Mouse (Mus musculus) forebrain, postnatal 0 days (tissue): ENCODE results near the gene Pex26. TPM values are rescaled to one million over a fixed set of nuclear protein-coding genes. Genes with fewer than 3 reads are reported as not detected.

ENCODE experiments used
- ATAC-seq: fragments of 200-750 bp; cut with Nextera tagmentation; 2 replicates; pipeline ENCODE4 v1.8.0; 2017; ENCODE audit warnings: mild to moderate bottlenecking, moderate library complexity
- DNase-seq: peaks from one replicate; pipeline ENCODE4 v3.0.0-alpha.2; 2015
- H3K27ac ChIP-seq: fragments of 300-500 bp; sonication (generic); 2 replicates; pipeline ENCODE4 v1.5.1; 2014; ENCODE audit warnings: low read depth, mild to moderate bottlenecking, antibody characterized with exemption, low read length, moderate library complexity, mixed read lengths
- H3K27me3 ChIP-seq: fragments of 300-500 bp; sonication (generic); 2 replicates; pipeline ENCODE4 v1.6.1; 2014; ENCODE audit warnings: mild to moderate bottlenecking, low read length, mixed read lengths; ENCODE audit not compliant: insufficient read depth
- H3K36me3 ChIP-seq: fragments of 300-500 bp; sonication (generic); 2 replicates; pipeline ENCODE4 v1.6.1; 2014; ENCODE audit warnings: mild to moderate bottlenecking, moderate library complexity; ENCODE audit not compliant: insufficient read depth
- H3K4me1 ChIP-seq: fragments of 300-500 bp; sonication (generic); 2 replicates; pipeline ENCODE4 v1.6.1; 2014; ENCODE audit warnings: antibody characterized with exemption; ENCODE audit not compliant: insufficient read depth
- H3K4me2 ChIP-seq: fragments of 300-500 bp; sonication (generic); 2 replicates; pipeline ENCODE4 v1.6.1; 2014; ENCODE audit warnings: low read depth, mild to moderate bottlenecking, moderate library complexity
- H3K4me3 ChIP-seq: fragments of 300-500 bp; sonication (generic); 2 replicates; pipeline ENCODE4 v1.5.1; 2014; ENCODE audit warnings: low read depth, low read length, mixed read lengths
- H3K9ac ChIP-seq: fragments of 300-500 bp; sonication (generic); 2 replicates; pipeline ENCODE4 v1.6.1; 2014; ENCODE audit warnings: mild to moderate bottlenecking
- H3K9me3 ChIP-seq: fragments of 300-500 bp; sonication (generic); 2 replicates; pipeline ENCODE4 v1.6.1; 2016; ENCODE audit warnings: low read length
- CTCF ChIP-seq: sonication (generic); IDR thresholded peaks from 2 replicates; pipeline ENCODE4 v1.5.1; 2016; ENCODE audit warnings: antibody characterized with exemption, control low read depth, low read depth
- WGBS: fragments of 180-500 bp; shearing (Covaris S2); extraction: QIAGEN DNeasy Blood & Tissue Kit; methylation state at CpG from one replicate; pipeline ENCODE4 v1.1.7; 2014; 5-methylcytosine and 5-hydroxymethylcytosine counted together
- polyA plus RNA-seq: library from polyadenylated mRNA; unstranded; fragments of >200 nt; fragmentation: Nextera tagmentation; extraction: Ambion mirVana; gene quantifications from 2 replicates; pipeline ENCODE4 v1.2.1, GENCODE M21; 2015
- total RNA-seq: library from RNA; depleted of rRNA; stranded (reverse); fragments of >200 nt; gene quantifications from 2 replicates; pipeline ENCODE4 v1.2.3, GENCODE M21; 2014

Pex26 gene
- total and polyA plus RNA-seq, 2 experiments from 2014 or later, result 12.3 to 31.0 TPM

GRCm38 (mm10) chr6:121143439-121143838, 40.0 kb upstream of the Pex26 start:
- Histone ChIP-seq H3K9ac (no peak overlapping the region), H3K36me3 (no peaks in the 10 kb centered on the region), H3K4me2 (no peak overlapping the region), H3K4me1 (no peaks in the 10 kb centered on the region), H3K27me3 (no peaks in the 10 kb centered on the region), H3K9me3 (no peaks in the 10 kb centered on the region), H3K4me3 (no peak overlapping the region), H3K27ac (no peak overlapping the region)
- ATAC-seq (no peak), DNase-seq (no peak)
- 80% methylated on average over 8 of the region's 8 CpGs for WGBS
- TF ChIP-seq CTCF, result no peak

- ATAC-seq (peak; percentile 55; the same call in 1 of the 2 replicates), DNase-seq (peak; percentile 31)
- H3K4me1 ChIP-seq, result no peaks in the 10 kb centered on the region
- H3K4me3 ChIP-seq, result no peak overlapping the region
- H3K4me2 ChIP-seq, result no peak overlapping the region
- H3K27ac ChIP-seq, result no peak overlapping the region
- TF ChIP-seq CTCF, result no peak
- 55% methylated on average over 4 of the region's 4 CpGs for WGBS
- H3K36me3 ChIP-seq, result no peaks in the 10 kb centered on the region
- no peak overlapping the region for H3K9ac ChIP-seq
- no peaks in the 10 kb centered on the region for H3K9me3 ChIP-seq
- H3K27me3 ChIP-seq, result no peaks in the 10 kb centered on the region
These were observed 39.4 kb upstream of the Pex26 start for GRCm38 (mm10) chr6:121144066-121144465.

DNA sequence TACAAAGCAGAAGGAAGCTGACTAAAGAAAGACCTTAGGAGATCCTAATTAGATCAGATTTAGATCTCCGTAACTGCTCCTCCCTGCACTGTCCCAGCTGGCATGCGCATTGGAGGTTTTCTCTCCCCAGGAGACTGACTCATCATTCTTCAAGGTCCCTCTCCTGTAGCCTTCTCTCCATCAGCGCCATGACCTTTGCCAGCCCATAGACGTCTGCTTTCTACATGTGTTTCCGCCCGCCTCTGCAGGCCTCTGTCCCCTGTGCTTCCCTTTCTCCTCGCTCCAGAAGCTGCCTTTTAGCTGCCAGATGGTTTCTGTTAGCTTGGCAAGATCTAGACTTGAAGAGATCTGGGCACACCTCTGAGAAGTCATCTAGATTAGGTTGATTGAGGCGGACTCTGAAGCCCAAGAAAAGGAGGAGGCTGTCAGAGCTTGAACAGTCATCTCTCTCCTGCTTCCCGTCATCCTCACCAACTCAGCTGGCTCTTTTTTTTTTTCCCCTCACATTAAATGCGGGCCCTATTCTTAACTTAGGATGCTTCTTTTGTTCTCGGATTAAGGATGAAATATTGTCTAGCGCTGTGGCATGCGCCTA, 38.4 kb upstream of the Pex26 start:
- no peak overlapping the region for H3K9ac ChIP-seq
- no peak overlapping the region for H3K27ac ChIP-seq
- no peak overlapping the region for H3K4me3 ChIP-seq
- no peak overlapping the region for H3K4me2 ChIP-seq
- DNase-seq (no peak), ATAC-seq (peak; percentile 25; the same call in 1 of the 2 replicates)
- H3K27me3 ChIP-seq, result no peaks in the 10 kb centered on the region
- WGBS, result 56% methylated on average over 13 of the region's 13 CpGs
- H3K9me3 ChIP-seq, result no peaks in the 10 kb centered on the region
- no peaks in the 10 kb centered on the region for H3K36me3 ChIP-seq
- TF ChIP-seq CTCF, result no peak
- H3K4me1 ChIP-seq, result no peaks in the 10 kb centered on the region

DNA sequence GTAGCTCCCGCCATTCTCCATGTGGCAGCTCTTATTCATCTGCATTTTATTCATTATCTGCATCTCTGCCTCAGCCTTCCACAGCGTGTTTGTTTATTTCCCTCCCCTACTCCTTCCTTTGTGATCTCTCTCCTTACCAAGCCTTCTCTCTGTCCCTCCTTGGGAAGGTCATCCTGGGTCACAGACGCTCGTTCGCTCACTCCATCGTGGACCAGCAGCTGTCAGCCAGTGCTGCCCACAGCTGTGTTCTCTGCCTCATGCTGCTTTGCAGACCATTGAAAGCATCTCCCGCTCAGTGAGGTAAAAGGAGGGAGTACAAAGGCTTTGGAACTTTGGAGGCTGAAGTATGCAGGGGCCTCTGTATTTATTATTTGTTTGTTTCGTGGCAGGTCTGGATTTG, 37.6 kb upstream of the Pex26 start:
- Histone ChIP-seq H3K4me3 (no peak overlapping the region), H3K9ac (no peak overlapping the region), H3K27me3 (no peaks in the 10 kb centered on the region), H3K27ac (no peak overlapping the region), H3K4me1 (no peaks in the 10 kb centered on the region), H3K9me3 (no peaks in the 10 kb centered on the region), H3K36me3 (no peaks in the 10 kb centered on the region), H3K4me2 (no peak overlapping the region)
- no peak for TF ChIP-seq CTCF
- WGBS, result 46% methylated on average over 8 of the region's 8 CpGs
- ATAC-seq (no peak), DNase-seq (no peak)

DNA sequence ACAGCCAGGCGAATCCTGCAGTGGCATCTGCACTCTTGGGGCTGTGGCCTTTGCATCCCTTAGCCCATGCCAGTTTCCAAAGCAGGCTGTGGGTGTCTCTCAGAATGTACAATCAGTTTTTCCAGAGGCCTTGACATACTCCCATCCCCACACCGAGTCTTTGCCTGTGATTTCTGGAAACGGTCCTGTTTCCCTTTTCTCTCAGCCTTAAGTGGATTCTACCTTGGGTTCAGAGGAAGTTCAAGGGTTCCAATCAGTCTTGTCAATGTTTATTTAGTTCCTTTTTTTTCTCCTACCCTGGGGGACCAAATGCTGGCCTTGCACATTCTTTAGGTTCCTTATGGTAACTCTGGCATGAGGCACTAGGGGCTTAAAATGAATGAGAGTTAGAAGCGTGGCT, 36.7 kb upstream of the Pex26 start:
- H3K9ac ChIP-seq, result no peak overlapping the region
- no peak overlapping the region for H3K4me3 ChIP-seq
- no peaks in the 10 kb centered on the region for H3K27me3 ChIP-seq
- H3K27ac ChIP-seq, result no peak overlapping the region
- ATAC-seq (no peak), DNase-seq (no peak)
- WGBS, result 57% methylated on average over 4 of the region's 4 CpGs
- no peaks in the 10 kb centered on the region for H3K4me1 ChIP-seq
- H3K4me2 ChIP-seq, result no peak overlapping the region
- no peaks in the 10 kb centered on the region for H3K36me3 ChIP-seq
- H3K9me3 ChIP-seq, result no peaks in the 10 kb centered on the region
- TF ChIP-seq CTCF, result no peak

DNA sequence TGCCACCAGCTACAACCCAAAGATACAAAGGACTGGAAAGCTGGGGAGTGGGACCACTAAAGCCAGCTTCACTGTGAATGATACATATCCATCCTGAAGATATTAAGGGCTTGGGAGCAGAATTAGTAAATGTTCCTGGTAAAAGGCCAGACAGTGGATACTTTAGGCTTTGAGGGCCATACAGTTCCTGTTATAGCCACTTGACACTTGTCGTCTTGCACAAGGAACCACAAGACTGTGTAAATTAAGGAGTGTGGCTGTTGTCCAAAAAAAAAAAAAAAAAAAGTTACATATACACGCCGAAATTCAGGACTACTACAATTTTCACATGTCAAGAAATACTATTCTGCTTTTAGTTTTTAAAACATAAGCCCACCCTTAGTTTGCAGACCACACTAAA, 35.1 kb upstream of the Pex26 start:
- DNase-seq (no peak), ATAC-seq (no peak)
- no peaks in the 10 kb centered on the region for H3K4me1 ChIP-seq

GRCm38 (mm10) chr6:121149420-121149819, 34.0 kb upstream of the Pex26 start:
- no peak overlapping the region for H3K27ac ChIP-seq
- no peaks in the 10 kb centered on the region for H3K27me3 ChIP-seq
- DNase-seq (no peak), ATAC-seq (no peak)
- H3K4me1 ChIP-seq, result no peaks in the 10 kb centered on the region
- no peak overlapping the region for H3K4me2 ChIP-seq
- H3K4me3 ChIP-seq, result no peak overlapping the region
- no peaks in the 10 kb centered on the region for H3K9me3 ChIP-seq
- 90% methylated on average over 3 of the region's 3 CpGs for whole genome bisulfite sequencing
- no peaks in the 10 kb centered on the region for H3K36me3 ChIP-seq
- H3K9ac ChIP-seq, result no peak overlapping the region
- no peak for TF ChIP-seq CTCF

More for the DNA sequence above, 35.1 kb upstream of the Pex26 start:
- no peaks in the 10 kb centered on the region for H3K36me3 ChIP-seq
- H3K27me3 ChIP-seq, result no peaks in the 10 kb centered on the region
- WGBS, result 51% methylated on average over 3 of the region's 3 CpGs
- no peak overlapping the region for H3K4me2 ChIP-seq
- no peaks in the 10 kb centered on the region for H3K9me3 ChIP-seq
- no peak overlapping the region for H3K9ac ChIP-seq
- no peak overlapping the region for H3K4me3 ChIP-seq
- TF ChIP-seq CTCF, result no peak
- no peak overlapping the region for H3K27ac ChIP-seq

- no peaks in the 10 kb centered on the region for H3K9me3 ChIP-seq
- no peak overlapping the region for H3K9ac ChIP-seq
- 0 out of 2 replicates have a peak, but pooled peaks have one; percentile 4 for TF ChIP-seq CTCF
- no peak overlapping the region for H3K27ac ChIP-seq
- H3K4me1 ChIP-seq, result no peaks in the 10 kb centered on the region
- no peak overlapping the region for H3K4me2 ChIP-seq
- ATAC-seq (no peak), DNase-seq (no peak)
- no peak overlapping the region for H3K4me3 ChIP-seq
- no peaks in the 10 kb centered on the region for H3K27me3 ChIP-seq
- H3K36me3 ChIP-seq, result no peaks in the 10 kb centered on the region
- WGBS, result 94% methylated on average over 8 of the region's 8 CpGs
These were observed 33.3 kb upstream of the Pex26 start for GRCm38 (mm10) chr6:121150126-121150525.
